Mouse (Mus musculus): ENCODE data around the gene Gm20388. TPM values are rescaled to one million over a fixed set of nuclear protein-coding genes. Genes with fewer than 3 reads are reported as not detected.
A peak's percentile ranks its signal among the peaks of the same experiment; 100 is the strongest.

Gm20388 gene
- polyA plus RNA-seq, 1 experiment = 49.7 TPM

DNA sequence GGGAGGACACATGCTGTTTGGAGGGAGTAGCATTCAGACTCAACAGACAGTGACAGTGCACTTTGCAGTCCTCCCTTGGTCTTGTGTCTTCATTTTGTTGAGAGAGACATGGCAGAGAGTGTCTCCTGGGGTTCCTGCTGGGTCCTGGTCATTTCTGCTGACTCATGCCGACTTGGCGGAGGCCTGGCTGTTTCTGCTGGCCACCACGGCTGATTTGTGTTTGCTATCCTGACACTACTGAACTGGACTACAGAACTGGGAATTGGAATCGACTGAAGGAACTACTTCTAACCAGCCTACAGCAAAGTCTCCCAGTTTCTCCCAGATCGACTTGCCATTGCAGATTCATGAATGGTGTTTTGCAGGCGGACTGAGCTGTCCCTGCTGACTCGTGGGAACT lies 2028.1 kb downstream of the Gm20388 start:
- H3K27ac ChIP-seq (ENCODE audit: insufficient read depth, low read depth, low read length) = no peak overlapping the region
- H3K4me3 ChIP-seq (ENCODE audit: insufficient read depth, low read depth, low read length) = no peak overlapping the region
- H3K27me3 ChIP-seq (replicated peaks; ENCODE audit: control insufficient read depth, insufficient read depth, low read length) = no peaks in the 10 kb centered on the region
- TF ChIP-seq POLR2A (IDR thresholded peaks at IDR 0.05; ENCODE audit: low read depth, low read length) (no peak), CTCF (conservative IDR thresholded peaks at IDR 0.05; ENCODE audit: insufficient read depth, insufficient read length, low read depth, low read length) (no peak)
- H3K4me1 ChIP-seq (ENCODE audit: control insufficient read depth, insufficient read depth, low read length) = no peaks in the 10 kb centered on the region
- 82% methylated on average over 7 of the region's 7 CpGs for WGBS
- no peaks in the 10 kb centered on the region for H3K36me3 ChIP-seq (ENCODE audit: control insufficient read depth, insufficient read depth, low read length)
- no peak for DNase-seq

DNA sequence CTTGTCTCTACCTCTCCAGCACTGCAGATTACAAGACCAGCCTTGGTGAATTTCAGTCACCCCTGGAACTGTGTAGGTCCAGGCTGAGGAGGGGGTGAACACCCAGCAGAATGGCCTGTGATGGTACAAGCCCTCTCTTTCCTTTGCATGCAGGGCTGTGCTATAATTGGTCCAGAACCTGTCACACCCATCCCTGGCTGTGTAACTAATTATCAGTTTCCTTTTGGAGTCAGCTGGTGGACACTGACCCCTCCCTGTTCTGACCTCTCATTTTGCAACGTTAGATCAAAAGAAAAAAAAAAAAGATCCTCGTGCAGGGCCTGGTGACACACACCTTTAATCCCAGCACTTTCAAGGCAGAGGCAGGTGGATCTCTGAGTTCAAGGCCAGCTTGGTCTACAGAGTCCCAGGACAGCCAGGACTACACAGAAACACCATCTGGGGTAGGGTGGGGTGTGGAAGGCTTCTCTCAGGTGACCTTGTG lies 2032.5 kb downstream of the Gm20388 start:
- 14% methylated on average over 2 of the region's 2 CpGs for WGBS
- H3K4me3 ChIP-seq (ENCODE audit: insufficient read depth, low read depth, low read length) = no peak overlapping the region
- TF ChIP-seq POLR2A (IDR thresholded peaks at IDR 0.05; ENCODE audit: low read depth, low read length) = no peak
- TF ChIP-seq CTCF (conservative IDR thresholded peaks at IDR 0.05; ENCODE audit: insufficient read depth, insufficient read length, low read depth, low read length) = no peak

GRCm38 (mm10) chr8:121943716-121944115 lies 2033.1 kb downstream of the Gm20388 start:
- TF ChIP-seq CTCF (conservative IDR thresholded peaks at IDR 0.05; ENCODE audit: insufficient read depth, insufficient read length, low read depth, low read length) (no peak), POLR2A (IDR thresholded peaks at IDR 0.05; ENCODE audit: low read depth, low read length) (no peak)
- 0 out of 2 replicates have a peak, but pooled peaks cover 6% of the 10 kb centered on the region for H3K4me1 ChIP-seq (ENCODE audit: control insufficient read depth, insufficient read depth, low read length)
- H3K27me3 ChIP-seq (replicated peaks; ENCODE audit: control insufficient read depth, insufficient read depth, low read length) = no peaks in the 10 kb centered on the region
- H3K4me3 ChIP-seq (ENCODE audit: insufficient read depth, low read depth, low read length) = no peak overlapping the region
- no peak overlapping the region for H3K27ac ChIP-seq (ENCODE audit: insufficient read depth, low read depth, low read length)
- WGBS = 61% methylated on average over 8 of the region's 8 CpGs
- H3K36me3 ChIP-seq (ENCODE audit: control insufficient read depth, insufficient read depth, low read length) = no peaks in the 10 kb centered on the region
- DNase-seq = peak; percentile 72

More for the DNA sequence above, 2032.5 kb downstream of the Gm20388 start:
- Histone ChIP-seq H3K4me1 (ENCODE audit: control insufficient read depth, insufficient read depth, low read length) (0 out of 2 replicates have a peak, but pooled peaks cover 1% of the 10 kb centered on the region), H3K27ac (ENCODE audit: insufficient read depth, low read depth, low read length) (no peak overlapping the region), H3K27me3 (replicated peaks; ENCODE audit: control insufficient read depth, insufficient read depth, low read length) (no peaks in the 10 kb centered on the region), H3K36me3 (ENCODE audit: control insufficient read depth, insufficient read depth, low read length) (no peaks in the 10 kb centered on the region)
- DNase-seq = no peak

- Histone ChIP-seq H3K27me3 (replicated peaks; ENCODE audit: control insufficient read depth, insufficient read depth, low read length) (no peaks in the 10 kb centered on the region), H3K27ac (ENCODE audit: insufficient read depth, low read depth, low read length) (no peak within 1 kb of the TSS), H3K4me1 (ENCODE audit: control insufficient read depth, insufficient read depth, low read length) (peaks cover 6% of the 10 kb centered on the region; the same call in 1 of the 2 replicates), H3K36me3 (ENCODE audit: control insufficient read depth, insufficient read depth, low read length) (no peaks in the 10 kb centered on the region), H3K4me3 (ENCODE audit: insufficient read depth, low read depth, low read length) (no peak within 1 kb of the TSS)
- DNase-seq = peak; percentile 60
- TF ChIP-seq POLR2A (IDR thresholded peaks at IDR 0.05; ENCODE audit: low read depth, low read length) (no peak), CTCF (conservative IDR thresholded peaks at IDR 0.05; ENCODE audit: insufficient read depth, insufficient read length, low read depth, low read length) (no peak)
Measured at GRCm38 (mm10) chr8:121944831-121945230, 2034.2 kb downstream of the Gm20388 start, which contains the start of gene Car5a. TSS of gene Car5a (minus strand) at chr8:121944904.

DNA sequence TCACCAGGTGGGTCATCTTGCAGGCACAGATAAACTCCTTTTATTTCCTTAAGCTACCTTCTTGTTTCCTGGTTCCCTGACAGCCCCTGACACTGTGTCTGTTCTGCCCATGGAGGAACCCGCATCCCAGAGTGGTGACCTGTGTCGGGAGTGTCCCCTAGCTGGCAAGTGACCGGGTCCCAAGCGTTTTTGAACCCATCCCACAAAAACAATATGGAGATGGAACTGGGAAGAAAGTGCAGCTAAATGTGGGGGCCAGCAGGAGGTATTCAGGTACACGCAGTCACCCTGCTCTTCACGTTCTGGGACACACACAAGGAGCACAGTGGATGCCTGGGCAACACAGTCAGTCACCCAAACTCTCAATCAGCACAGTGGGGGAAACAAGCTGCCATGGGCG lies 2035.7 kb downstream of the Gm20388 start:
- no peaks in the 10 kb centered on the region for H3K27me3 ChIP-seq (replicated peaks; ENCODE audit: control insufficient read depth, insufficient read depth, low read length)
- no peak for DNase-seq
- no peaks in the 10 kb centered on the region for H3K36me3 ChIP-seq (ENCODE audit: control insufficient read depth, insufficient read depth, low read length)
- H3K4me1 ChIP-seq (ENCODE audit: control insufficient read depth, insufficient read depth, low read length) = peaks cover 6% of the 10 kb centered on the region; the same call in 1 of the 2 replicates
- WGBS = 86% methylated on average over 7 of the region's 7 CpGs
- no peak overlapping the region for H3K27ac ChIP-seq (ENCODE audit: insufficient read depth, low read depth, low read length)
- H3K4me3 ChIP-seq (ENCODE audit: insufficient read depth, low read depth, low read length) = no peak overlapping the region
- no peak for TF ChIP-seq CTCF (conservative IDR thresholded peaks at IDR 0.05; ENCODE audit: insufficient read depth, insufficient read length, low read depth, low read length)
- no peak for TF ChIP-seq POLR2A (IDR thresholded peaks at IDR 0.05; ENCODE audit: low read depth, low read length)

- no peaks in the 10 kb centered on the region for H3K27me3 ChIP-seq (replicated peaks; ENCODE audit: control insufficient read depth, insufficient read depth, low read length)
- no peaks in the 10 kb centered on the region for H3K36me3 ChIP-seq (ENCODE audit: control insufficient read depth, insufficient read depth, low read length)
- H3K4me1 ChIP-seq (ENCODE audit: control insufficient read depth, insufficient read depth, low read length) = peaks cover 10% of the 10 kb centered on the region; the same call in 1 of the 2 replicates
- H3K27ac ChIP-seq (ENCODE audit: insufficient read depth, low read depth, low read length) = no peak overlapping the region
- WGBS = 49% methylated on average over 19 of the region's 19 CpGs
- no peak for DNase-seq
- TF ChIP-seq CTCF (conservative IDR thresholded peaks at IDR 0.05; ENCODE audit: insufficient read depth, insufficient read length, low read depth, low read length) (no peak), POLR2A (IDR thresholded peaks at IDR 0.05; ENCODE audit: low read depth, low read length) (no peak)
- H3K4me3 ChIP-seq (ENCODE audit: insufficient read depth, low read depth, low read length) = 0 out of 2 replicates have a peak overlapping the region, but pooled peaks have one; percentile 1
Measured at GRCm38 (mm10) chr8:121947047-121947752, 2036.6 kb downstream of the Gm20388 start.

- Histone ChIP-seq H3K4me1 (ENCODE audit: control insufficient read depth, insufficient read depth, low read length) (peaks cover 15% of the 10 kb centered on the region; the same call in 1 of the 2 replicates), H3K27me3 (replicated peaks; ENCODE audit: control insufficient read depth, insufficient read depth, low read length) (no peaks in the 10 kb centered on the region), H3K36me3 (ENCODE audit: control insufficient read depth, insufficient read depth, low read length) (no peaks in the 10 kb centered on the region), H3K4me3 (ENCODE audit: insufficient read depth, low read depth, low read length) (peak overlapping the region; percentile 23; the same call in 1 of the 2 replicates), H3K27ac (ENCODE audit: insufficient read depth, low read depth, low read length) (peak overlapping the region; percentile 4; the same call in 1 of the 2 replicates)
- peak; percentile 95 for DNase-seq
- WGBS = 1% methylated on average over 18 of the region's 18 CpGs
- no peak for TF ChIP-seq POLR2A (IDR thresholded peaks at IDR 0.05; ENCODE audit: low read depth, low read length)
- no peak for TF ChIP-seq CTCF (conservative IDR thresholded peaks at IDR 0.05; ENCODE audit: insufficient read depth, insufficient read length, low read depth, low read length)
Measured at GRCm38 (mm10) chr8:121947753-121948141, 2037.1 kb downstream of the Gm20388 start.

Measured in kidney, adult 2 months (tissue).